Mouse (Mus musculus): ENCODE measurements around the gene Wnt7b.

The Wnt7b gene

DNA sequence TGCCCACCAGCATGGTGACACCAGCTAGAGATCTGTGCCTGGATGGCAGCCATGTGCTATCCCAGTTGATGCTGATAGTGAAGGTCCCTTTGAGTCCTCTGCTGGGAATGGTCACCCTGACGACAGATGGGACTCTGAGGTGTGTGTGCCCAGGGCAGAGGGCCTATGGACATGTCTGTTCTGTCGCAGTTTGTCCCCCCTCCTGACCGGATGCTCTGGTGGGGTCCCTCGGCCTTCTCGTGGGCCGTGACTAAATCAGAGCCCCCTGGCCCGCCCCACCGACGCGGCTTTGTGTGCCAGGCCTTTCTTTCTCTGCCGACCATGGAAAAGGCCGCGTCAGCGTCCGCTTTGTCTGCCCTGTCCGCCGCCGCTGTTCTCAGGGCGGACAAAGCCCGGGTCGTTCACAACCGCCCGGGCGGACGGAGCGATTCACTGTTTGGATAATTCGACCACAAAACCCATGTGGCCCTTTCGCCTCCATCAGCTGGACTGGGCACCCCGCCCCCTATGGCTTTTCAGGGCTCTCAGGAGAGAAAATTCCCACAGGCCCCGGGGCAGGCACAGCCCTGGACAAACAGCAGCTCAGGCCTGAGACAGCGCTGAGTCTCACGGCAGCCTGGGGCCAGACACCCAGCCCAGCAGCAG, 74.8 kb downstream of the Wnt7b start:
- no peak for DNase-seq (ENCODE audit: low spot score in 2 of 2)

- DNase-seq (ENCODE audit: low spot score in 2 of 2), result no peak
Measured at GRCm38 (mm10) chr15:85506680-85507079, 75.6 kb downstream of the Wnt7b start.

GRCm38 (mm10) chr15:85505118-85505925, 77.0 kb downstream of the Wnt7b start:
- no peak for DNase-seq (ENCODE audit: low spot score in 2 of 2)

DNA sequence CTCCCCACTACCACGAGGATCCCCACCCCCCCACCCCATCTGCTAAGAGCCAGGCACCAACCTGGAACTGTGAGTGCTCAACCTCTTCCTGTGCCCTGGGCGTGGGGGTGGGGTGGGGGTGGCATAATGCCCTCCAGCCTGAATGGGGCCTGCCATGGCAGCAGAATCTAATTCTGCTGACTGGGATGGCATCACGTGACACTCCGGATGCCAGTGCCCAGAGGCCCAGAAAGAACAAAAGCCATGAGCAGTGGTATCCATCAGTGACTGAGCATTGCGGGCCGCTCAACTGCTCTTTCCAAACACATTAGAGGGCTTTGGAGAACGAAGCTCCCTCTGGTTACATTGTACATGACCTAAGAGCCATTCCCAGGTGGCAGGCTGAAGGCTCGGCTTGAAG, 79.1 kb downstream of the Wnt7b start, which contains the start of gene 7530416G11Rik:
Gene 7530416G11Rik (minus strand): TSS at position 101 of the 400 bp plus-strand sequence.
- no peak for DNase-seq (ENCODE audit: low spot score in 2 of 2)

DNA sequence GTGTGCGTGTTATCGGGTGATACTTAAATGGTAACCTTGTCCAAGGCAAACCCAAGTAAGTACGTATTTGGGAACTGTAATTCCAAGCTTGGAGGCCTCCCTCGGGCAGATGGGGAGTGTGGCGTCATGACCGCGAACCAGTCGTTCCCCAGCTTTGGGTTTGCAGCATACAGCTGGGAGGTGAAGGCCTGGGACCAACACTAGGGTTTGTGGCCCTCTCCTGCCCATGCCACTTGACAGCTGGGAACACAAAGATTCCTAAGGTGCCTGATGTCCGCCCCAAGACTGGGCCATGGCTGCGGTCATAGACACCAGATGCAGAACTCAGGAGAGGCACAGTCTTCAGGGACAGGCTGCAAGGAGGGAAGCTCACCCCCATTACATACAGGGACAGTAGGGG, 82.0 kb downstream of the Wnt7b start:
- no peak for DNase-seq (ENCODE audit: low spot score in 2 of 2)

- no peak for DNase-seq (ENCODE audit: low spot score in 2 of 2)
Measured at GRCm38 (mm10) chr15:85497981-85498475, 84.2 kb downstream of the Wnt7b start.

DNA sequence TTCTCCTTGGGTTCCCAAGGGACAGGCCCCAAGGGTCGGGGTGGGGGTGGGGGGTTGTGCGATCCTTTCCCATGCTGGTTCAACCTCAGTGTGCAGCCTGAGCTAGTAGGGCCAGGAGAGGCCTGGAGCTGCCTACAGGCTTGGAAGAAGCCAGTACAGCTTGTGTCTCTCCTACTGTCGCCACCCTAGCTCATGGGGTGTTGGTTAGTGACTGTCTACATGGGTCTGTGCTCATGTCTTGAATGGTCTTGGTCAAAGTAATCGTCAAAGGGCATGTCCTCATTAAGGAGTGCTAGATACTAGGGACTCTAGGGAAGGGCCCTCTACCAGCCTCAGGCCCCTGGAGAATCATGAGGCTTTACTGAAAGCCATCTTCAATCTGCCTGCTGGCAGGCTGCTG, 84.7 kb downstream of the Wnt7b start:
- no peak for DNase-seq (ENCODE audit: low spot score in 2 of 2)

GRCm38 (mm10) chr15:85494163-85494621, 88.1 kb downstream of the Wnt7b start:
- DNase-seq (ENCODE audit: low spot score in 2 of 2), result peak; percentile 71 to 85

DNA sequence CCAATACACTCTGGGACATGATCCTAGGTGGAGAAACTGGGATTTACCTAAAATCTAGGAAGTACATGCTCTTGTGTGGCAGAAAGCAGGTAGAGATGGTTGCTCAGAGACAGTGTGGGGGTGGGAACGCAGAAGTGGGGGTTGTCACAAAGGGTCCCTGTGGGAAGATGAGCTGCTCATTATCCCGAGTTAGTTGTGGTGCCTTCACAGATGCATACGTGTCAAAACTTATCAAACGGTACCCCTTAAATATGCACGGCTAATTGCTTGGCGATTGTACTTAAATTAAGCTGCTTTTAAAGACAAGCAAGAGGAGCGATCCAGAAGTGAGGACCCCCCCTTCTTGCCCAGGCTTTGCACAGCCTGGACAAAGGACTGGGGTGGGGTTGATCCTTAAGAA, 92.5 kb downstream of the Wnt7b start:
- no peak for DNase-seq (ENCODE audit: low spot score in 2 of 2)

GRCm38 (mm10) chr15:85488900-85489299, 93.4 kb downstream of the Wnt7b start:
- no peak for DNase-seq (ENCODE audit: low spot score in 2 of 2)
